Mouse (Mus musculus) CH12F3 (cell line): ENCODE data around the gene Tox3.

Experiments used
- in situ Hi-C: fragments of 300-500 bp; cut with MboI; formaldehyde crosslinking; loops from 2 replicates; pipeline ENCODE4 v1.14.3; 2020; ENCODE audit warnings: low sequenced_read_pairs

The Tox3 gene

DNA sequence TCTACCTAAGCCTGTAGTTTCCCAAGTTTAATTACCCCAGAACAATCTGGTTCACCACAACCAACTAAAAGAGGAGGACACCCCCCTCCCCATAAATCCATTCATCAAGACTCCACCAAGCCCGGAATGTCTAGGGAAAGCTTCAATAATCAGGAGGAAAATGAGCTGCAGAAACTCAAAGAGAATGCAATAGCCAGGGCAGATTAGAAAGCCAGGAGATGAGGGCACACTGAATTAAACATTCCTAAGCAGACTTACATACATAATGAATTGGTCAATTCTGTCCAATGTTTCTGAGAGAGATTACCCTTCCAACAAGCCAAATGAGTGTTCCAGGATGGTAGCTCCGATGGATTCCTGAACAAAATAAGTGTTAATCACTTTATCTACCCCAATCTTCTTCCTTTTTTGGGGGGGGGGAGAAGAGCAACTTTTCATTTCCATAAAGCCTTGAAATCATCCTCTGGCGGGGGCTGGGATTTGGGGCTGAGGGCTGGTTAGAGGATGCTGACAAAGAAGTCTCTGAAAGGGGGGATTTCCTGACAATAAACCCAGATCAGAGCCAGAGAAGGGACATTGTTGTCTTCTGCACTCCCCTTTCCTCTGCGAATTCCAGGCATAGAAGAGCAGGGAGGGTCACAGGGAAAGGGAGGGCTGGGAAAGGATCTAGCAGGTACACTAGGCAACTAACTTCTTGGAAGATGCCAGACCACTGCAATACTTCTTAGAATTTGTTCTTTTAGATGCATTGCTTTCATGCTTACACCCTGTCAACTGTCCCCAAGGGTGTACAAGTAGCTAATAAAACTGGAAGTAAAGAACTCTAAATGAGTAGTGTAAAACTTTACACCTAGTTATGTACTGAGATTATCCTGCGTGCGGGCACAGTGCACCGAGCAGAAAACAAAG, 17.5 kb downstream of the Tox3 start:
- in situ Hi-C loops: no loop called here

DNA sequence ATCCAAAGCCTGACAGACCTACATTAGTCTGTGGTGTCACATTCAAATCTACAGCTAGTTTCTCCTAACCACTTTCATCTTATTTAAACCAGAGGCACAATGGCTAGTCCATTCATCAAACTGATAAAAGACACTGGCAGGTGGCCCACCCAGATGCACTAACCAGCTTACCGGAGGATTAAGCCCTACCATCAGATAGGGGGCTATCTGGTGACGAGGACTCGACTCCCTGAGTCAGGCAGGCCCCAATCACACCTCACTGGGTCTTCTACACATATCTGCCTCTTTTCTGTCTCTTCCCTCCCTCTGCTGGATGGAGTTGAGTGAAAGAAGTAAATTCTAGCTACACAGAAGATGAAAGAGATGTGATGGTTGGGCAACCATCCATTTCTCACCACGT, 24.3 kb downstream of the Tox3 start:
- in situ Hi-C loops: no loop called here

GRCm38 (mm10) chr8:90322701-90323439, 25.3 kb downstream of the Tox3 start:
- in situ Hi-C loops: no loop called here

- in situ Hi-C loops: no loop called here
Measured at GRCm38 (mm10) chr8:90321255-90321654, 26.9 kb downstream of the Tox3 start.

DNA sequence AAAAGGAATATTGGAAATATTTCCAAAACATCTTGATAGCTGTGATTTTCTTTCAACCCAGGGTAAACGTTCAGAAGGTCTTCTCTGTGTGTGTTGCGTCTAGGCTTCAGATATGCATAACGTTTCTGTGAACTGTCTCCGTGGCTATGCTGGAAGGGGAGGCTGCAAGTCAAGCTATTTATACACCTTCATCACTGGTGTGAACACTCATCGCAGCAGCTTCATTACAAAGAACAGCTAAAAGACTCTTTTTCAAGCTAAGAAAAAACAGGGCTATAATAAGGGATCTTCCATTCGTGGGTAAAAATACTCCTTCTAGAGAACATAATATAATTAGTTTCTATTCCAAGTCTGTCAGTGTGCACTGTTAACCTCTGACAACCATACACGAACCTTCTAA, 33.8 kb downstream of the Tox3 start:
- in situ Hi-C loops: no loop called here

DNA sequence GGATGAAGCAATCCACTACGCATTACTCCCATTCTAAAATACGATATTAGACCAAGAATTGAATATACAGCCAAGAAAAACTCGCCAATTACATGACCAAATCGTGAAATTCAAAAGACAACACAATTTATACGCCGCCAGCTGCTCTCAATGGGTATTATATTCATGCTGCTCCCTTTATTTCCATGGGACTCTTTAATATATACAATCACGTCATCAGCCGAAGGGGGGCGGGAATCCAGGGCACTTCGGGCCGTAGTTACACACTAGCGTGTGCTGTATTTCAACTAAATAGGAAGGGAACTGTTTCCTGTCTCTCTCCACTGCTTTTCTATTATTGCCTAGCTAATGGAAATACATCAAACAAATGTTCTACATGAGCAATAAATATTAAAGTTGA, 45.2 kb downstream of the Tox3 start:
- in situ Hi-C loops: no loop called here

GRCm38 (mm10) chr8:90302252-90302651, 45.9 kb downstream of the Tox3 start:
- in situ Hi-C loops: no loop called here

GRCm38 (mm10) chr8:90301543-90301942, 46.6 kb downstream of the Tox3 start:
- in situ Hi-C loops: no loop called here

DNA sequence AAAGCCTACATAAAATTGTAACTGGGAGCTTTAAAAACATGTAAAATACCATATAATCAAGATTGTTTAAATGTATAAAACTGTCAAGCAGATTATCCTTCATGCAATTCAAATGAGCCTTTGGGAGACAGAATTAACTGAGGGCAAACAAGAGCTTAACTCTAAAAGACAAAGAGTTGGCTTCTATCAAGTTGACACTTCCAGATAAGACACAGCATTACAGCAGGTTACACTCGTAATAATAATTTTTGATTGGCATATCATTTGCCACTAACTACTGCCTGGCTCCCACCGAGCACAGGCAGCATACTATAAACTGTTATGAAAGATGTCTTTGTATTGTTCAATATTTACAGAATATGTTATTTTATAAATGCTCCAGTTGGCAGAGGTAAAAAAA, 47.2 kb downstream of the Tox3 start:
- in situ Hi-C loops: no loop called here

- in situ Hi-C loops: no loop called here
Measured at GRCm38 (mm10) chr8:90294061-90294460, 54.1 kb downstream of the Tox3 start.

GRCm38 (mm10) chr8:90290811-90291210, 57.3 kb downstream of the Tox3 start:
- in situ Hi-C loops: no loop called here

GRCm38 (mm10) chr8:90276722-90277121, 71.4 kb downstream of the Tox3 start:
- in situ Hi-C loops: no loop called here

DNA sequence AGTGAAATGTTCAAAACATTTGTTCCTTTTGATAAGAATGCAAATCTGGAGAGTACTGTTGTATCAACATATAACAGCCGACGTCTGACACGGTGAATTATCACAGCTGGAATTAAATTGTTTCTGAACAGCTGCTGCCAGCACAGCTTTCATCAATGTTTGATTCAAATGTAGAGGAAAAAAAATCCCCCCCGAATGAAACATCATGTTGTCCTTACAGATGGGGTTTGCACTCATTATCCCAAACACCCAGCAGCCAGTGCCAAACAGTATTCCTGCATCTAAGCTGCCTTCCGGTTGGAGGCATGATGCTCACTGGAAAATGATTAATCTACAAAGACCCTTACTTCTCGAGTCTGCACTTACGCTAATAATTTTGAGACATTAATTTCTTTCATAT, 75.0 kb downstream of the Tox3 start:
- in situ Hi-C loops: no loop called here

GRCm38 (mm10) chr8:90271920-90272319, 76.2 kb downstream of the Tox3 start:
- in situ Hi-C loops: no loop called here

DNA sequence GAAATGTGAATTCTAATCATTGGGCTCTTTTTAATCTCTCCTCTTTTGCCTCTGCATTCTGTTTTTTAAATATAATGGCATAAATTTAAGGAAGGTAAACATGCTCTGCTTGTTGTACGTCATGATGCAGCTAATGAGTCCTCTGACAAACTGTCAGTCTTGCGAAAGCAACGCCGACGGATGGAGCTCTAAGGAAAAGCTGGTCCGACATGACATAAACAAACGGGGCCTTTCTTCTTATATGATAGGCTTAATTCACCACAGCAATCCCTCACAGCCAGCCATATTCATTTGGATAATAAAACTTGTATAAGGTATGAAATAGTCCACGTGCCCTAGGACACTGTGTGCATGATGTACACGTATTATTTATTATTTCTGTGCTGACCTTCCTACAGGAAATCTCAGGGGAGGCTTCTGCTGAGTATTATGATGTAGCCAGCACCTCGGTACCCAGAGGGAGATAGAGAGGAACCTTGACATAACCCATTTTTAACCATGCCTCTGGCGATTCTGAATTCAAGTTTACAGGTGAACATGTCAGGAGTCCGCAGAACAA, 80.4 kb downstream of the Tox3 start:
- in situ Hi-C loops: no loop called here

DNA sequence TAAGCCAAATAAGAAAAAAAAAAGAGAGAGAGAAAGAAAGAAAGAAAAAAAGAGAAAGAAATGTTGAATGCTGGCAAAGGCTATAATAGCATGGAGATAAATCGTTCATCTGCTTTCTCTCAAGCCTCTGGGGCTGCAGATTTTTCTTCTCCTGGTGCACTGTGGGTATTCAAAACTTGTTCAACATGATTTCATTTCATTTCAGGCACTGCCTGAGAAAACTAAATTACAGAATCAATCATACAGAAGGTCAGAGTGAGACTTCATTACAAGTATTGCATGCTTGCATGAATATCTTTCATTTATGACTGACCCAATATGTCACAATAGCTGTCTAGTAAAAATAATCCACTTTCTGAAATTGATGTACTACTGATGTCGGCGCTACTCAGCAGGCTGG, 81.2 kb downstream of the Tox3 start:
- in situ Hi-C loops: no loop called here

GRCm38 (mm10) chr8:90266239-90266638, 81.9 kb downstream of the Tox3 start:
- in situ Hi-C loops: no loop called here

DNA sequence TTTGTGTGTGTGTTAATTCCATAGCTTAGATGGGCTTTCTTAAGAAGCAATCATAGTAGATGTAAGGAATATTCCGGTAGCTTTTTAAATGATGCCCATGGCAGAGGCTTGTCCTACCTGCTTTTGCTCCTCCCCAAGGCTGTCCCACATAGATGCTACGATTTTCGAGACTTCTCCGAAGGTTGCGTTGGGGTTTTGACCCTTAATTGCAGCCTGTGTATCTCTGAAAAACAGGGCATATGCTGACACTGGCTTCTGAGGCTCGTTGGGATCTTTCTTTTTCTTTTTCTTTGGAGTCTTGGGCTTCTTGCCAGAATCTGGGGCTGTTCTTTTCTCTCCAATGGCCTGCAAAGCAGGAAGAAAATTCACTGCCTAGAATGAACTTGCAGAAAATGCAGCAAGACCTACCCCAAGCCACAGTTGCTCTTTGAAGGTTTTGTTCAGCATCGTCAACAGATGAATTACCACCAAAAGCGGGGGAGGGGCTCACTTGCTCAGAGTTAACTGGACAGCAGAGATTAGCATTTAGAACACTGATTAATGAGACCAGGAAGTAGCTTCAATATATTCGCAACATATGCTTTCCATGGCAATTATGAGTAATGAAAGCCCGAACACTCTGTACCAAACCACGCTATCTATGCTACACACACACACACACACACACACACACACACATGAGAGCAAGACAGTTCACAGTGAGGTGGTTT, 93.8 kb downstream of the Tox3 start:
- in situ Hi-C loops: no loop called here

DNA sequence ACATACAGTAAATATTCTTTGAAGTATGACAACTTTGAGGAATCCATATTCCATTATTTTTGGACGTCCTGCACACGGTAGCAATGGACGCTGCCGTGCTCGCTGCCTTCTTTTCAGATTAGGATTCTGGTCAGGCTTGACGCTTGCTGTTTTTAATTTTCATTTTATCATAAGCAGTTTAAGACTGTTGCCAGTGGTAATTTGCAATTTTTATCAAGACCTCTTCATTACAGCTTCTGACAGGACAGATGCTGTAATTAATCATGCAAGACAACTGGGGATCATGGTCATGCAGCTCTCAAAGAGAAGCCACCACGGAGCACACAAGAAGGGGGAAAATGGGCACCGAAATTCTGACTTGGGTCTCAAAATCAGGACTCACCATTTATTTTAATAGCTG, 101.8 kb downstream of the Tox3 start:
- in situ Hi-C loops: no loop called here

GRCm38 (mm10) chr8:90245828-90246227, 102.3 kb downstream of the Tox3 start:
- in situ Hi-C loops: no loop called here

GRCm38 (mm10) chr8:90245187-90245586, 103.0 kb downstream of the Tox3 start:
- in situ Hi-C loops: no loop called here
